Comparison of ENCODE assay signal across 8 mouse cellular contexts in genomic region chr5:45534319-45535098, GRCm38 (mm10). TPM values are rescaled to one million over a fixed set of nuclear protein-coding genes. Genes with fewer than 3 reads are reported as not detected.
A peak's percentile ranks its signal among the peaks of the same experiment; 100 is the strongest.
DNase-seq lines count a peak whose midpoint lies in the region.

No protein-coding gene starts in this region.

- peak overlapping the region; percentile 24 for H3K4me3 ChIP-seq in midbrain, embryonic 10.5 days

- intact Hi-C loops in heart, postnatal 25 days (cut with DNase I), result loop anchor here (1.0 to 5.0 kb wide), 3 partner anchors 62 to 812 kb away; no protein-coding TSS in a partner anchor
- intact Hi-C loops in left cerebral cortex, postnatal 36 days (cut with DNase I), result loop anchor here (2.0 to 5.0 kb wide), 3 partner anchors 62 to 813 kb away; partner anchors contain the start of gene Ncapg

- H3K27ac ChIP-seq in midbrain, embryonic 10.5 days (replicated peaks), result no peak overlapping the region

- peak; percentile 93 for DNase-seq in heart, adult 11 months
- no peak for DNase-seq in heart, postnatal 25 days (ENCODE audit: low spot score)
- peak; percentile 71 to 86 for DNase-seq in cerebellum, postnatal 25 days
- DNase-seq in gastrocnemius, postnatal 10 days, result peak; percentile 30
- DNase-seq in kidney, adult 18-20 months, result peak; percentile 87
- peak; percentile 39 to 47 for DNase-seq in left cerebral cortex, postnatal 36 days (ENCODE audit: low spot score in 2 of 2)
- peak; percentile 74 for DNase-seq in midbrain, embryonic 10.5 days (ENCODE audit: low spot score)
- peak; percentile 24 to 74 for DNase-seq in spleen, postnatal 10 days (ENCODE audit: low spot score in 2 of 2)

- WGBS in midbrain, embryonic 10.5 days, result 5% methylated on average over 16 of the region's 17 CpGs

- H3K27me3 ChIP-seq in midbrain, embryonic 10.5 days (ENCODE audit: low read depth, poor library complexity, severe bottlenecking), result no peaks in the 10 kb centered on the region

- peaks cover 8% of the 10 kb centered on the region for H3K4me1 ChIP-seq in midbrain, embryonic 10.5 days

- peaks cover 23% of the 10 kb centered on the region for H3K36me3 ChIP-seq in midbrain, embryonic 10.5 days

- H3K9me3 ChIP-seq in midbrain, embryonic 10.5 days (replicated peaks), result no peaks in the 10 kb centered on the region

RNA-seq across cellular contexts. Expression of gene Med28, which starts 14.5 kb away (rescaled TPM):
- total RNA-seq in heart, postnatal 25 days (2021), result 10 to 100 TPM; 47.9 to 59.2 TPM
- 10 to 100 TPM; 38.0 to 38.8 TPM for total RNA-seq in gastrocnemius, postnatal 10 days (2021)
- total RNA-seq in left cerebral cortex, postnatal 36 days (2021), result 100 to 1,000 TPM in 1 of 2 experiments, 10 to 100 TPM in 1; 98.5 to 101 TPM
- 293 TPM in 2 replicates for polyA plus RNA-seq in midbrain, embryonic 10.5 days (2016; fragmentation: Nextera tagmentation; extraction: Ambion mirVana)

RNA-seq across cellular contexts. Expression of gene Lap3, which starts 41.3 kb away (rescaled TPM):
- total RNA-seq in heart, postnatal 25 days (2021), result 10 to 100 TPM; 95.0 to 98.6 TPM
- 10 to 100 TPM; 70.1 to 84.7 TPM for total RNA-seq in gastrocnemius, postnatal 10 days (2021)
- 10 to 100 TPM; 50.4 to 53.7 TPM for total RNA-seq in left cerebral cortex, postnatal 36 days (2021)
- 86.9 and 103 TPM in 2 replicates for polyA plus RNA-seq in midbrain, embryonic 10.5 days (2016; fragmentation: Nextera tagmentation; extraction: Ambion mirVana)
